Mouse (Mus musculus): ENCODE data around the gene Spag17. TPM values are rescaled to one million over a fixed set of nuclear protein-coding genes. Genes with fewer than 3 reads are reported as not detected.

Spag17 gene
- polyA plus RNA-seq, 1 experiment from 2014 or later = 0.52 TPM

DNA sequence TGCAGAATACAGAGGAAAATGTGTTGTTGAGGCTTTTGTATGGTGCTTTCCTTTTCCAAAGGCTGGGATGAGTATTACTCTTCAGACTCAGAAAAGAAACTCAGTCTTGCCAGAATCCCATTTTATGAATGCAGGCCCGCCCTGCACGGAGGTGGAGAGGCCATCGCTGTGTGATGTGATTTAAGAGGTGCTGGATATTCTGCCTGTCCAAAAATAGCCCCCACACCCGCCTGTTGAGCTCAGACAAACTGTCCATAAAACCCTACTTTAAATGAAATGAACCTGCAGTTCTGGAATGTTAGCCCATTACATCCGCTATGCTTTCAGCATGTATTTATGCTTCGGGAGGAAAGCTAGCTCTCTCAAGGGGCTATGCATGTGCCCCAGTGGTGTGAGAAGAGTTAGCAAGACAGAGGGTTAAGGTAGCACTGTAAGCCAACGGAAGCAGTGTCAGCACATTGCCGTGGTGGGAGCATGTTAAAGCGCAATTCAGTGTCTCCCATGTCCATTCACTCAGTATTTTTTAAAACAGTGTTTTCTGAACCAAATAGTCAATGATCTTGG is 68.9 kb downstream of the Spag17 start:
- WGBS = 78% methylated on average over 9 of the region's 9 CpGs
- no peaks in the 10 kb centered on the region for H3K27me3 ChIP-seq (ENCODE audit: control insufficient read depth, insufficient read depth, low read length)
- H3K4me3 ChIP-seq (ENCODE audit: low read depth, low read length) = no peak overlapping the region
- H3K4me1 ChIP-seq (ENCODE audit: control insufficient read depth, insufficient read depth, low read length) = no peaks in the 10 kb centered on the region
- H3K27ac ChIP-seq (ENCODE audit: low read depth, low read length) = no peak overlapping the region
- H3K9ac ChIP-seq (replicated peaks; ENCODE audit: low read depth, low read length) = no peak overlapping the region
- H3K9me3 ChIP-seq (ENCODE audit: control insufficient read depth, low read length) = no peaks in the 10 kb centered on the region
- H3K36me3 ChIP-seq (ENCODE audit: control insufficient read depth, insufficient read depth, low read length) = no peaks in the 10 kb centered on the region
- no peak for ATAC-seq (ENCODE audit: low read depth)
- H3K4me2 ChIP-seq (ENCODE audit: low read depth, low read length) = no peak overlapping the region

GRCm38 (mm10) chr3:99956517-99956916 is 71.3 kb downstream of the Spag17 start:
- Histone ChIP-seq H3K27me3 (ENCODE audit: control insufficient read depth, insufficient read depth, low read length) (no peaks in the 10 kb centered on the region), H3K4me3 (ENCODE audit: low read depth, low read length) (no peak overlapping the region), H3K4me2 (ENCODE audit: low read depth, low read length) (no peak overlapping the region), H3K27ac (ENCODE audit: low read depth, low read length) (no peak overlapping the region), H3K9me3 (ENCODE audit: control insufficient read depth, low read length) (no peaks in the 10 kb centered on the region), H3K9ac (replicated peaks; ENCODE audit: low read depth, low read length) (no peak overlapping the region), H3K4me1 (ENCODE audit: control insufficient read depth, insufficient read depth, low read length) (no peaks in the 10 kb centered on the region), H3K36me3 (ENCODE audit: control insufficient read depth, insufficient read depth, low read length) (no peaks in the 10 kb centered on the region)
- ATAC-seq (ENCODE audit: low read depth) = no peak

- no peaks in the 10 kb centered on the region for H3K27me3 ChIP-seq (ENCODE audit: control insufficient read depth, insufficient read depth, low read length)
- no peak for ATAC-seq (ENCODE audit: low read depth)
- H3K4me2 ChIP-seq (ENCODE audit: low read depth, low read length) = no peak overlapping the region
- no peaks in the 10 kb centered on the region for H3K36me3 ChIP-seq (ENCODE audit: control insufficient read depth, insufficient read depth, low read length)
- WGBS = 69% methylated on average over 7 of the region's 7 CpGs
- H3K4me3 ChIP-seq (ENCODE audit: low read depth, low read length) = no peak overlapping the region
- H3K4me1 ChIP-seq (ENCODE audit: control insufficient read depth, insufficient read depth, low read length) = no peaks in the 10 kb centered on the region
- no peak overlapping the region for H3K9ac ChIP-seq (replicated peaks; ENCODE audit: low read depth, low read length)
- H3K27ac ChIP-seq (ENCODE audit: low read depth, low read length) = no peak overlapping the region
- no peaks in the 10 kb centered on the region for H3K9me3 ChIP-seq (ENCODE audit: control insufficient read depth, low read length)
These were observed 74.7 kb downstream of the Spag17 start for GRCm38 (mm10) chr3:99959805-99960485.

DNA sequence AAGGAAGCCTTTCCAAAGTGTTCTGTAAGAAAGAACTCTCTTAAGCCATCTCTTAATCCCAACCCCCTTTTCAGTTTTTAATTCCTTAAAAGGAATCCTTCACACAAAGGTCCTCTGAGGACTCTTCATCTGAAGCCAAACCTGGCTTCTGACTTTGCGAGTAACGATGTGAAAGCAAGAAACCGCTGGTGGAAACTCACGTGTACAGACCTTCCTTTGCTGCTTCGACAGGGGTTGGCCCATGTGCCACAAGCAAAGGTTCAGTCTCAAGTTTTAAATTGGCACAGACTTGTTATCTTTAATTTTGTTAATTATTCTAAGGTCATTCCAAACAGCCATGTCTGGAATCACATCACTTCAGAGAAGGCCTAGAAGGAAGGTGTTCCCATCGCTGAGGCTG is 79.1 kb downstream of the Spag17 start:
- Histone ChIP-seq H3K27ac (ENCODE audit: low read depth, low read length) (no peak overlapping the region), H3K4me1 (ENCODE audit: control insufficient read depth, insufficient read depth, low read length) (no peaks in the 10 kb centered on the region), H3K9me3 (ENCODE audit: control insufficient read depth, low read length) (no peaks in the 10 kb centered on the region), H3K4me2 (ENCODE audit: low read depth, low read length) (no peak overlapping the region), H3K9ac (replicated peaks; ENCODE audit: low read depth, low read length) (no peak overlapping the region), H3K27me3 (ENCODE audit: control insufficient read depth, insufficient read depth, low read length) (no peaks in the 10 kb centered on the region), H3K4me3 (ENCODE audit: low read depth, low read length) (no peak overlapping the region), H3K36me3 (ENCODE audit: control insufficient read depth, insufficient read depth, low read length) (no peaks in the 10 kb centered on the region)
- no peak for ATAC-seq (ENCODE audit: low read depth)
- WGBS = 93% methylated on average over 6 of the region's 6 CpGs

DNA sequence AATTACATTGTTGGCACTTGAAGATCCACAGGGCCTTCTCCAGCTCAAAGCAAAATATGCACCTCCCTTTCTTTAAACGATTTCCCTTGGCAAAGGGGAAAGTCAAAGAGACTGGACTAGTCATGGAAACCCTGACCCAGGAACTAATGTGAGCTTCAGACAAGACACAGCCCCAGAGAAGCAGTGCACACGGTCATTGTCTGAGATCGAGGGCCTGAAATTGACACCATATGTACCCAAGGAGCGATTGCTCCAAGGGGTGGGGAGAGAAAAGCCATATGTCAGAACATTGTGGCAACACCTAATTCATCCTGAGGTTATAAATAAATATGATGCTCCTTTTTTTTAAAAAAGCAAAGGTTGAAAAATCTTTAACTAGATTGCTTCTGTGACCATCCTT is 80.7 kb downstream of the Spag17 start:
- Histone ChIP-seq H3K36me3 (ENCODE audit: control insufficient read depth, insufficient read depth, low read length) (no peaks in the 10 kb centered on the region), H3K9ac (replicated peaks; ENCODE audit: low read depth, low read length) (no peak overlapping the region), H3K4me2 (ENCODE audit: low read depth, low read length) (no peak overlapping the region), H3K4me1 (ENCODE audit: control insufficient read depth, insufficient read depth, low read length) (no peaks in the 10 kb centered on the region), H3K4me3 (ENCODE audit: low read depth, low read length) (no peak overlapping the region), H3K27ac (ENCODE audit: low read depth, low read length) (no peak overlapping the region), H3K27me3 (ENCODE audit: control insufficient read depth, insufficient read depth, low read length) (no peaks in the 10 kb centered on the region), H3K9me3 (ENCODE audit: control insufficient read depth, low read length) (no peaks in the 10 kb centered on the region)
- ATAC-seq (ENCODE audit: low read depth) = no peak
- 39% methylated on average over 4 of the region's 4 CpGs for WGBS

- Histone ChIP-seq H3K9me3 (ENCODE audit: control insufficient read depth, low read length) (no peaks in the 10 kb centered on the region), H3K4me2 (ENCODE audit: low read depth, low read length) (no peak overlapping the region), H3K4me3 (ENCODE audit: low read depth, low read length) (no peak overlapping the region), H3K9ac (replicated peaks; ENCODE audit: low read depth, low read length) (no peak overlapping the region), H3K27ac (ENCODE audit: low read depth, low read length) (no peak overlapping the region), H3K36me3 (ENCODE audit: control insufficient read depth, insufficient read depth, low read length) (no peaks in the 10 kb centered on the region), H3K27me3 (ENCODE audit: control insufficient read depth, insufficient read depth, low read length) (no peaks in the 10 kb centered on the region), H3K4me1 (ENCODE audit: control insufficient read depth, insufficient read depth, low read length) (no peaks in the 10 kb centered on the region)
- WGBS = 48% methylated on average over 2 of the region's 2 CpGs
- no peak for ATAC-seq (ENCODE audit: low read depth)
These were observed 81.1 kb downstream of the Spag17 start for GRCm38 (mm10) chr3:99966285-99966684.

DNA sequence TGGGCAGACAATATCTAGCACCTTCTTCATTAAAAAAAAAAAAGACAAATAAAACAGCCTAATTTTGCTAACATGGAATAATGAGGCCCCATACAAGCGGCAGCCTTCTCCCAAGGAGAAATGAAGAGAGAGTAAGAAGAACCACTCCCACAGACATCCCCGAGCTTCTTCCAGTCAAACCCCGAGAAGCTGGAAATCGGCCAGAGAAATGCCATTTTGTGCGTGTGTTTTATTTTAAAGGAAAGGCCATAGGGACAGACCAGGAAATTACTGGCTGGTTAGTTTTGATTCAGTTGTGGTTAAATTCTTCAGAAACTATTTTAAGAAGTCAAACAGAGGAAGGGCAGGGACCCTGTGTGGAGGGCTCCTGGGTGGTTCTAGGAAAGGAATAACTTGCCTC is 85.6 kb downstream of the Spag17 start:
- 70% methylated on average over 5 of the region's 5 CpGs for WGBS
- H3K4me2 ChIP-seq (ENCODE audit: low read depth, low read length) = no peak overlapping the region
- no peak for ATAC-seq (ENCODE audit: low read depth)

DNA sequence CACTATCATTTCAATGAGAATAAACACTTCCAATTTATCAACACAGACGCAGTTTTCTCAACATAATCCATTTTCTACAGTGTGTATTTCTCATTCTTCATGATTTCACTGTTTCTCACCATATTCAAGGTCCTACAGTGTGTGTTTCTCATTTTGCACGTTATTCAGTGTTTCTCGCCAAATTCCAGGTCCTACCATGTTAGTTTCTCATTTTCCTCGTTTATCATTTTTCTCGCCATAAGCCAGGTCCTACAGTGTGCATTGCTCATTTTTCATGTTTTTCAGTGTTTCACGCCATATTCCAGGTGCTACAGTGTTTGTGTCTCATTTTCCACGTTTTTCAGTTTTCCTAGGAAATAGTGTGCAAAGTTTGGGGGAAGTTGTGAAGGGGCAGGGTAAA is 95.8 kb downstream of the Spag17 start:
- H3K4me2 ChIP-seq (ENCODE audit: low read depth, low read length) = no peak overlapping the region
- ATAC-seq (ENCODE audit: low read depth) = no peak
- no peak overlapping the region for H3K4me3 ChIP-seq (ENCODE audit: low read depth, low read length)
- 72% methylated on average over 7 of the region's 7 CpGs for WGBS
- no peaks in the 10 kb centered on the region for H3K27me3 ChIP-seq (ENCODE audit: control insufficient read depth, insufficient read depth, low read length)
- H3K36me3 ChIP-seq (ENCODE audit: control insufficient read depth, insufficient read depth, low read length) = no peaks in the 10 kb centered on the region
- H3K27ac ChIP-seq (ENCODE audit: low read depth, low read length) = no peak overlapping the region
- no peaks in the 10 kb centered on the region for H3K4me1 ChIP-seq (ENCODE audit: control insufficient read depth, insufficient read depth, low read length)
- H3K9ac ChIP-seq (replicated peaks; ENCODE audit: low read depth, low read length) = no peak overlapping the region
- no peaks in the 10 kb centered on the region for H3K9me3 ChIP-seq (ENCODE audit: control insufficient read depth, low read length)

More for the DNA sequence above, 85.6 kb downstream of the Spag17 start:
- Histone ChIP-seq H3K4me3 (ENCODE audit: low read depth, low read length) (no peak overlapping the region), H3K27me3 (ENCODE audit: control insufficient read depth, insufficient read depth, low read length) (no peaks in the 10 kb centered on the region), H3K27ac (ENCODE audit: low read depth, low read length) (no peak overlapping the region), H3K4me1 (ENCODE audit: control insufficient read depth, insufficient read depth, low read length) (no peaks in the 10 kb centered on the region), H3K36me3 (ENCODE audit: control insufficient read depth, insufficient read depth, low read length) (no peaks in the 10 kb centered on the region), H3K9ac (replicated peaks; ENCODE audit: low read depth, low read length) (no peak overlapping the region), H3K9me3 (ENCODE audit: control insufficient read depth, low read length) (no peaks in the 10 kb centered on the region)

DNA sequence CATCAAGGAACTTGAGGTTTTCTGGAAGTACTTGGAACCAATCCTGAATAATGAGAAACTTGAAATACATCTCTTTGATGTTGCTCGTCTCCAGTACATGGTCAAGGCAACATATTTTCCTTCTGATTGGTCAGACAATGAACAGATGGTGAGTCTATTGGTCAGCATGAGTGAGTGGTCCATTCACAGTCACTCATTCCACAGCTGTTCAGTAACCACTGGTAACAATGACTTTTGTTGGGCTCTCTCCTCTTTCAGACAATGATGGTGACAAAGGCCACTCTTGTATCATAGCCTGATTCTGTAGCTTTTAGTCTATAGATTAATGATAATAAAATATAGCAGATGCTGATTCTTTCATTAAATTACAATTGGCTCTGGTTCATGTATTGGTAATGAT is 119.5 kb downstream of the Spag17 start:
- no peaks in the 10 kb centered on the region for H3K27me3 ChIP-seq (ENCODE audit: control insufficient read depth, insufficient read depth, low read length)
- H3K4me1 ChIP-seq (ENCODE audit: control insufficient read depth, insufficient read depth, low read length) = no peaks in the 10 kb centered on the region
- H3K9ac ChIP-seq (replicated peaks; ENCODE audit: low read depth, low read length) = no peak overlapping the region
- H3K36me3 ChIP-seq (ENCODE audit: control insufficient read depth, insufficient read depth, low read length) = no peaks in the 10 kb centered on the region
- H3K4me2 ChIP-seq (ENCODE audit: low read depth, low read length) = no peak overlapping the region
- H3K4me3 ChIP-seq (ENCODE audit: low read depth, low read length) = no peak overlapping the region
- WGBS = 56% methylated on average over 1 of the region's 1 CpGs
- no peak for ATAC-seq (ENCODE audit: low read depth)
- H3K9me3 ChIP-seq (ENCODE audit: control insufficient read depth, low read length) = no peaks in the 10 kb centered on the region
- no peak overlapping the region for H3K27ac ChIP-seq (ENCODE audit: low read depth, low read length)
